Mouse (Mus musculus) cerebellum, adult 8-10 months (tissue): ENCODE results near the gene Mars.

ENCODE experiments used
- DNase-seq: peaks from one replicate; pipeline ENCODE4 v3.0.0; 2022

Mars gene

DNA sequence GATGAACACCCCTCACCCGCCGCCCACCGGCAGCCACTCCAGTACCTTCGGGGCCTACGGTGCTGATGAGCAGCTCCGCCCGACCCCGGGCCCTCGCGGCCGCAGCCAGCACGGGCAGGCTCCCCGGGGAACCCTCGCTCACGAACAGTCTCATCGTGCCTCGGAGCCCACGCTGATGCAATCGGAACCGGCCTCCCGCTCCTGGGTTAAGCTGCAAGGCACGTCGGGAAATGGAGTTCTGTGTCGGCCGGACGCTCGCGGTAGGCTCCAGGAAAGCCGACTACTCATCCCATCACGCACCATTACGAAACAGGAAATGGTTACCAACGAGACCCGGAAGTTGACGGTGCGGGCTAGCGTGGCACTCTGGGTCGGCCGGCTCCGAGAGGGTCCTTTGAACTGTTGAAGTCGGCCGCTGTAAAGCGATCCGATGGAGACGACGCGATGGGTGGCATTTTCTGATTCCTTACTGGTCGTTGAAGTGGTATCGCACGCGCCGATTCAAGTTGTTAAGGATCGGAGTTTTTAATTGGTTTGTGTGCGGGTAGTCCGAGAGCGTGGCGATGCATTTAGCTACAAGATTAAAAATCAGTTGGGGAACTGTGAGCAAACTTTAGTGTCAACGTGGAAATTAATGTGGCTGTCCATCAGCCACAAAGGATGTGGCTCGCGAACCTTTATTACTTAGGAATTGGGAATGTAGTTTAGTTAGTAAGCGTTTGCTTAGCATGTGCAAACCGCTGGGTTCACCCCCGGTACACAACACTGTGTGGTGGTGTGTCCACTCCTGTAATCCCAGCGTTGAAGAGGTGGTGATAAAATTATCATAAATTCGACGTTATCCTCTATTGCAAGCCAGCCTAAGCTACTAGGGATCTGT is at the start of gene Mars:
Mars (minus strand) TSS at position 311 of the 880 bp plus-strand sequence.
- peak; percentile 91 for DNase-seq

DNA sequence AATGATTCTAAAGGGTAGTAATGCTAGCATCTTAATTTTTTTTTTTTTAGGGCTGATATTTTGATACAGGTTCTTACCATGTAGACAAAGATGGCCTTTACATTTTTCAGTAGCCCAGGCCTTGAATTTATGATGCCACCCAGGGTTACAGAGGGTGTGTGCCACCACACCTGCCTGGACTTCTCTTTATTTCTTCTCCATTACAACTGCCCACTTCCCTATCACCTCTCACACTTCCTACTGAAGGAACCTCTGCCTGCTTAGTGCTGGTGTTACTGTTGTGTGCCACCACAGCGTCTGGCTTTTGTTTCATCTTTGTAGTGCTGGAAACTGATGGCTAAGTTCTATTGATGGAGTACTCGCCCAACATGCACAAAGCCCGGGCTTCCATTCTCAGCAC is 49.1 kb upstream of the Mars start:
- no peak for DNase-seq

DNA sequence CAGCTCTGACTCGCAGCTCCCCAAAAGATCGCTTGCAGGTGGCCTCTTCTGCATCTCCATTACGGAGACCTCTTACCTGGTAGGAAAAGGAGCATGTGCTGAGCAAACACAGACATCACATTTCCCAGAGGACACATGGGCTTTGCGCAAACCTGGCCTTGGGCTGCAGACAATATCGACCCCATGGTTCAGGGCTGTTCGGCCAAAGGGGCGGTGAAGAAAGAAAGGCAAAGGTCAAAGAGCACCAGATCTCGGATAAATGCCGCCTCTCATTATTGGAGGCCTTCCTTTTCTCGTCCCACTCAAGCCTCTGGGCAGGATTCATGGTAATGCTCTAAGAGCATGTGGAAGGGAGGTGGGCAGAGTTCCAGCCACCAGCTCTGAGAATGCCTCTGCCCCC is 43.8 kb upstream of the Mars start:
- DNase-seq, result no peak

DNA sequence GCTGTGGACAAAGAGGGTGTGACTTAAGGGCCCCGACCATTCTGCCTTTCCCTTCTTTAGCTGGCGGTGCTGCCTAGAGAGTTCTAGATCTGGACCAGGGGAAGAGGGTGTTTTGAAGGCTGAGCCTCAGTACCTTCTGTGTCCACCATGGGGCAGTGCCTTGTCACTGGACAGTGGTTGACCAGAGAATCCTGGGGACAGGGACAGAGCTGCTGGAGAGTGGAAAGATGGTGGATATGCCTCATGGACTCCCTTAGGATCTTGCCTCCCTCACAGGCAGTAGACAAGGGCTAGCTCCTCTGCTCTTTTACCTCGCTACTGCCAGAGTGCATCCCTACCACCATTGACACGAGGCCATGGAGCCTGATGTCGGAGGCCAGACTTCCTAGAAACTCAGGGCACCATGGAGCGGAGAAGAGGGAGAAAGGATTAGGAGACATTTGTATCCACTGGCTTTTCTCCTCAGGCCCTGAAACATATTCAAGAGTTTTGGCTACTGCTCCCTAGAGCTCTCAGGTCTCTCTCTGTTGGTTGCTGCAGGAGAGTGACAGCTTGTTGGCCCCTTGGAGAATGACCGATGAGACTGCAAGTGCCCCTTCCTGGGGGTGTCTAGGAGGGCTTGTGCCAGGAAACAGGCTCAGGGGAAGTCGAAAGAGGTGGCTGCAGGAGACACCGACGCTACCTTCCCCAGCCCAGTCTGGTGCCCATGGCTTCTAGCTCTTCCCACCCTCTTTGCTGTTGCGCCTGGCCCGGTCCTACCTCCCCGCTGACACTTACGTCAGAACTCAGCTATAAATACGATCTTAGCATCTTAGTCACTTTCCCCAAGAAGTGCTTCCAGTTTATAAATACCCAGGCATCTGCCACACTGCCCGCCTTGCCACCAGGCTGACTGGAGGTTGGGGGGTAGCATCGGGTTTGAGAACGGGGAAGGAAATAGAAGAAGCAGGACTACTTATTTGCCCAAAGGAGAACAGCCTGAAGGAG is 42.6 kb upstream of the Mars start, which contains the start of gene Inhbe:
Inhbe (minus strand) TSS at position 503 of the 987 bp plus-strand sequence.
- DNase-seq, result peak; percentile 54

DNA sequence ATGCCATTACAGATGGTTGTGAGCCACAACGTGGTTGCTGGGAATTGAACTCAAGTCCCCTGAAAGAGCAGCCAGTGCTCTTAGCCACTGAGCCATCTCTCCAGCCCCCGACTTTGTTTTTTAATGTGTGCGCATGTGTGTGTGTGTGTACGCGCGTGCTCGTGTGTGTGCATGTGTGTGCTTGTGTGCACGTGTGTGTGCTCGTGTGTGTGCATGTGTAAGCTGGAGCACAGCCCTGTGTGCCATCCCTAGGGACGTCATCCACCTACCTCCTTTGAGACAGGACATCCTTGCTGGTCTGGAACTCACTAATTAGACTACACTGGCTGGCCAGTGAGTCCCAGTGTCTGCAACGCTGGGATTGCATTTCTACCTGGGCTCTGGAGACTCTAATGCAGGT is 41.2 kb upstream of the Mars start:
- DNase-seq, result no peak

DNA sequence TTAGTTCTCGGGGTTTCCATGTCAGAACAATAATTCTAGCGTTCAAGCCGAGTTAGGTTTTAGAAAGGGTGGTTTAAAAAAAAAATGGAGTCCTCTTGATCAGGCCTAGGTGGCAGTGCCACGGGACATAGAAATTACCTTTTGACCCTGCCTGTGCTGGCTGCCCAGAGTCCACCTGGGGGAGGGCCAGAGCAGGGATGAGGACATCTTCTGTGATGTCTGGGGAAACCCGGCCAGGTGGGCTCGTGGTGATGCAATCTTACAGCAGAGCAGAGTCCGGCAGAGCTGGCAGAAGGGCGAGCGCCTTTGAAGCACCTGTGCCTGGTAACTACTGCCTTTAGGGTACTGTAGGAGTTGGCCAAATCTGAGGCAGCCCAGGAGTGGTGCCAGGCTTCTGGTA is 40.6 kb upstream of the Mars start:
- DNase-seq, result no peak

DNA sequence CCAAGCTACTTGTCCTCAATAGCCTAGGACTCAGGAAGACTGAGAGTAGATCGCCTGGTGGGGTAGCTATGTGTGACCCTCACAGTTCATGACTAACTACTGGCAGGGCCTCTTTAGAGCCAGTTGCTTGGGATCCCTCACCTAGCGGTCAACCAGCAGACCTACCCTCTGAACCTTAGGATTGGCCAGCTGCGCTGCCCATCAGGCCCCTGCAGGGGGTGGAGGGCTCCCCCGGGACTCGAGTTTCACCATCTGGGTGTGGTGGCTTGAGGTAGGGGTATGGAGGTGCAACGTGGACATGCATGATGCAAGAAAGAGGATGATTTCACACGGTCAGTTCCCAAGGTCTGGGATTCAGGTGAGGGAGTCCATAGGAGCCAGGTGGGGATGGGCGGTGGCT is 40.1 kb upstream of the Mars start:
- DNase-seq, result no peak

DNA sequence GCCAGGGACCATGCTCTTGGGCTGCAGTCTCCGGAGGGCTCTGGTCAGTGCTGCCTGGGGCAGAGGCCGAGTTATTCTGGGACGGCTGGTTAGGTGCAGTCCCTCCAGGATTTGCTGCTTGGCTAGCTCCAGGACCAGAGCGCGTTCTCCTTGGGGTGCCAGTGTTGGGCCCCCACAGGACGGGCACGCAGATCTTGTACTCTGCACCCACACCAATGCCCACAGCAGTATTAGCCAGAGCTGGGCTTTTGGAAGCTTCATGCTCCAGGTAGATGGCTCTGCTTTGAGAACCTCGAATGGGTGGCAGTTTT is 39.7 kb upstream of the Mars start:
- no peak for DNase-seq

DNA sequence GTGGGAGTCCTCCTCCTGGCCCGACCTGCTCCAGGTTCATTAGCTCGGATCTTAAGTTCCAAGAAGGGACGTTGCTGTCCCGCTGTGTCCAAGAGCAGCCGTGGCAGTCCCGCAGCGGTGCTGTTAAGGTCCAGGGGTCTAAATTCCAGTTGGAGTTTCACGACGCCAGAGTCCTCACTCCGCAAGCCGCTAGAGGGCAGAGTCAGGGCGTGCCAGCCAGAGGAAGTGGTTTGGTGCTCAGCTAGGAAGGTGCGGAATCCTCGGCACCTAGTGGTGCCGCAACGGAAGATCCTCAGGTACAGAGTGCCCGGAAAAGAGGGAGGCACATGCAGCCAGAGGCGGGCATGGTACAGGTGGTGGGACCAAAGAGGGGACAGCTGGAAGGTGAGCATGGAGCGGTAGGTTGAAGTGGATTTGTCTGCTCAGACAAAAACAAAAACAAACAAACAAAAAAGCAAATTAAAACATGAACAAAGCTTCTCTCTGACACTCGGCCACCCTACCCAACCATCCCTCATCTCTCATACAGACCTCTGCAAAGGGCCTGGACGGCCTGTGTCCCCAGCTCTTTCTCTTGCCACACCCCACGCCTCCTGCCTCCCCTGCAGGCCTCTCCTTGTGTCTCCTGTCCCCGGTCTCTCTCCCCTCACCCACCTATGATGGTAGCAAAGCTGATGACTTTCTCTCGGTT is 39.2 kb upstream of the Mars start:
- peak; percentile 77 for DNase-seq

DNA sequence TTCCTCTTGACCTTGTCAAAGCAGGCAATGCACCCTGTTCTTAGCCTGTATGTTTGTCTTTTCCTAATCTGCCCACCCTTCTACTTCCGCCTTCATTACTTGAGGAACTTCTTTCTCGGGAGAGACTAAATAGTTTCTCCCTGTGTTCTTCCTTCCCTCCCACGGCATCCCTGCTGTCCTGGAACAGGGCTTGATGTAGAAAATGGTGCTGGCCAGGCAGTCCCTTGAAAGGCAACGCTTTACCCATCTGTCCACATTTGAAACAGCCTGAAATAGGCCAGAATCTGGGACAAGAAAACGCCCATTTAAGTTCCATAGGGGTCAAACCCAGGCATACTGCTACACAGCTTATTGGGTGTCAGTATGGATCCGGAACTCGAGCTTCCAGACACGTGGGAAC is 38.2 kb upstream of the Mars start:
- DNase-seq, result no peak

DNA sequence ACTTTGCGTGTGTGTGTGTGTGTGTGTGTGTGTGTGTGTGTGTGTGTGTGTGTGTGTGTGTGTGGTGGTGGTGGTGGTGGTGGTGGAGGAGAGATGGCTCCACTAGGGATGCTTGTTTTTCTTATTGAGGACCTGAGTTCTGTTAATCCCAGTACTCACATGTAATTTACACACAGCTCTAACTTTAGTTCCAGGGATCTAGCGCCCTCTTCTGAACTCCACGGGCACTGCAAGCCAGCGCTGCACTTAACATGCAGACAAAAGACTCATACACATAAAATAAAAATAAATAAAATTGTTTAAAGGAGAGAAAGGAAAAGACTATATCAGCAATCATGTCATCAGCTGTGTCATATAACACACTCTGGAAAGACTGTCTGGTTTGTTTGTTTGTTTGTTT is 37.4 kb upstream of the Mars start:
- no peak for DNase-seq

DNA sequence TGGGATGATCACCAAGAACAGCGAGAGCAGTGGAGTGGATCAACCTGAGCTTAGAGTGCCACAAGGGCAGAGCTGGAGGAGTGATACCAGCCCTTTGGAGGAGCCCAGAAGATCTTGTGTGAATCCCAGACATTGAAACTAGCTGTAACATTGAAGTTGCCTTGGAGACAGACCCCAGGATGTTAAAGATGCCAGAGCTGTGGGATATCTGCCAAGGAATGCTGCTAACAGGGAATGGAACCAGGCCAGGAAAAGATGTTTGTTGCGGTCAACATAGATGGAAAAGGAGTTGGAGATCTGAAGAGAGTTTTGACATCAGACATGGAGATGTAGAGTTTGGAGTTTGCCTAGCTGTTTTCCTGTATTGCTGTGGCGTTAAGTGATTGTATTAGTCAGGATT is 34.6 kb upstream of the Mars start:
- DNase-seq, result no peak

DNA sequence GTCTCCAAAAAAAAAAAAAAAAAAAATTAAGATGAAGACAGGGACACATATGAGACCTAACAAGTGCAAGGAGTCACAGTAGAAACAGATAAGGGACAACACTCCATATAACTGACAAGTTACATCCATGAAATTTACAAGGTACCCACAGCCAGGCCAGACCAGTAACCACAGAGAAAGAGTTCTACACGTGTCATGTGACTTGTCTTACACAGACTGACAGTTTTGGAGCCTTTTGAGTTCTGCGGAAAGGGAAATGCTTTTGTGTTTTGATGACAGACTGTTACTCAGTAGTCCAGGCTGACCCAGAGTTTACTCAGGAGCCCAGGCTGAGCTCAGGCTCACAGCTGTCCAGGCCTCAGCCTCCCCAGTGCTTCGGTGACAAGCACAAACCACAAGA is 31.4 kb upstream of the Mars start:
- no peak for DNase-seq

DNA sequence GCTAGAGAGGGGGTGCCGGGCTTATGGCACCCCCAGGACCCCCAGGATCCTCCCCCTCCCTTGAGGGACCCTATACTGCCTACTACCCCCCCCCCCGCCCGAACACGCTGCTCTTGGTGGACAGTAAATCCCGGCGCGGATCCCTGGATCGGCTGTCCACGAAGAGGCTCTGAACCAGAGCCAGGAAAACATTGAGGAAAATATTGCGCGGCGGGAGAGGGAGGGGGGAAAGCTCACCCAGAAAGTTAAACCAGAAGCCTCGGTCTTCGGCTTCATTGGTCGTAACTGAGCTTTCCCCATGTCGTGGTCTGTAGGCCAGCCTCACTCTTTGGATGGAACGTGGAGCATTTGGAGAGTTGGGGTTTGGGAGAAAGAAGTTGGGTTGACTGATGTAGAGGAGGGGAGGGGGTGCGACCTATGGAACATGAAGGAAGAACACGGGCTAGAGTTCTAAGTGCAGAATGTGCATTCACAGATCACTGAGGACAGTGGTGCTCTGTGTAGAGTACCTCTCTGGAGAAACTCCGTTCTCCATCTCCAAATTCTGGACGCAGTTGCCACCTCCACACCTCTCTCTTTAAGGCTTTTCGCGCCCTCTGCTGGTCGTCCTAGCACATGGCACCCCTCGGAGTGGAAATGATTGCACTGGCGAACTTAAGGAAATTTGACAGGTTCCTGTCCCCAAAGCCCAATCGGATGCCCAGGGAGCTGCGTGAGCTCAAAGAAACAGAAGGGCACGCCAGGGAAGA is 30.5 kb upstream of the Mars start, which contains the start of gene Gli1:
Gli1 (minus strand) TSS at position 84 of the 749 bp plus-strand sequence.
- DNase-seq, result peak; percentile 81

DNA sequence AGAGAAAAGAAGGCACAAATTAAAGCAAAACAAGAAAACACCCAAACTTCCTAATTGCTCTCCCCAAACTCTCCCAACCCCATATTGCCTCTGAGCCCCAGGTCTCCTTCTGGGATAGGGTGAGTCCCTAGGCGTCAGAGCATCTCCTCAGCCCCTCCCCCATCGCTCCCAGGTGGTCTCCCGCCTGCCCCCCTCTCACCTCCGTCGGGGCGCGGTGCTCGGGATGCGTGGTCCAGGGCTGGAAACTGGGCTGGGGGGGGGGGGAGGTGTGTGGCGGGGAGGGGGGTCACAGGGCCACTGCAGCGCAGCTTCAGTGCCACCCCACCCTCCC is 29.7 kb upstream of the Mars start:
- DNase-seq, result no peak

DNA sequence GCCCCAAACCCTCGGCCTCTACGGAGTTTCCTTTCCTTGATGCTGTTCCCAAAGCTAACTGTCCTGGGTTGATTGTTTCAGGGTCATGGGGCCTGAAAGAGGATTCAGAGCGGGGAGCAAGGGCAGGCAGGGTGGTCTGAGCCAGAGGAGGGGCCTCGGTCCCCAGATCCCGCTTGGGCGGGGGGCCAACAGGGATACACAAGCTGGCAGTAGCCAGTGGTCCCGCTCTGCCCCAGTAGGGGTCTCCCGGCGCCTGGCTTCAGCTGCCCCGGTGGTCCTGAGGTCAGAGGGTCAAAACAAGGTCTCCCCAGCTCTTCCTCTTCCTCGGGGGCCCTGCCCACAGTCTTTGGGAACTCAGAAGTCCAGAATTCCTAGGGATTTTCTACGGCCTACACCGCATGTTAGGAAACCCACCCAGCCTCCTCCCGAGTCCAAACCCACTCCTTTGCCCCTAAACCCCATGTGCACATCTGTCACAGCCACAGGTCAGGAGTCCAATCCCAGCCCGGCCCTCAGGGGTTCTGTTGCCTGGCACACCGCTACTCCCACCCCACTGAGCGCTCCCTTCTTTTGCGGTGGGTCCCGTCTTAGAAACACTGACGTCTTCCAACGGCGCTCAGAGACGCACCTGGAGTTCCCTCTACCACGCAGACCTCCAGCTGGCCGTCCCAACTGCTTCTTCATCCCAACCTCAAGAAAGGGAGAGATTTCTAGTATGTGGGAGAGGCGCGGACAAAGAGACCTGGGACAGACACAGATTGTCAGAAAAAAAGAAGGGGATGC is 29.2 kb upstream of the Mars start:
- DNase-seq, result no peak

DNA sequence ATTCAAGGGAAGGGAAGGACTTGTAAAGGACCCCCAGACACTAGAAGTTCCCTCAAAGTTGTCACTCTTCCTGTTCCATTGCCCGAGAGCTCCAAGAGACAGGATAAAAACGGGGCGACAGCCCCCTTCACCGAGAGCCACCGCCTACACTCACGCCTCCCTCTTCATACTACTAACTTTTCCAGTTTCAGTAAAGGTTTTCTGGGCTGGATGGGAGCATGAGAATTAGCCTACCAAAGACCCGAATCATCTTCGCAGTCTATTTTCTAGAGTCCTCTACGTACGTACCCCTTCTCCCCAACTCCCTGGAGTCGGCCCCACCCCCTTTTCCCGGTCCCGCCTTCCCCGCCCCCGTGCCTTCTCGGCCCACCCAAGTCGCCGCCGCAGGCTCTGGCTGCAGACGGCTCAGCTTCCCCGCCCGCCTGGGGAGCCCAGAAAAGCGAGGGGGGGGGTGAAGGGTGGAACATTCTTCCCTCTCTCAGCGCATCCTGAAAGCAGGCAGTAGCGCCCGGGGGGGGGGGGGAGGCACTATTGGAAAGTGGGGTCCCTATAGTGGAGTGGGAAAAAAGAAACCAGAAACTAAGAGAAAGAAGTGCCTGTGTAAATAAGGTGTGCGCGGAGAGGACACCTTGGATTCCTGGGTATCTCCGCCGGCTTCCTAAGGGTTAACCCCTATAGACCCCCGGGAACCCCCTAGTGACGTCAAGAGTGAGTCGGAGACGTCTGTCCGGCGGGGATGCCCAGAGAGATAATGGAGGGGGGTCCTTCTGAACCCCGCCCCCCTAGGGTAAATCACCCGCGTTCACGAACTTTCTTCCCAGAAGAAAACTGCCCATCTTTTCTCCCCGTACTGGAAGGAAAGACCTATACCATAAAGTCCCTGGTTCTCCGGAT is 28.3 kb upstream of the Mars start:
- DNase-seq, result no peak

DNA sequence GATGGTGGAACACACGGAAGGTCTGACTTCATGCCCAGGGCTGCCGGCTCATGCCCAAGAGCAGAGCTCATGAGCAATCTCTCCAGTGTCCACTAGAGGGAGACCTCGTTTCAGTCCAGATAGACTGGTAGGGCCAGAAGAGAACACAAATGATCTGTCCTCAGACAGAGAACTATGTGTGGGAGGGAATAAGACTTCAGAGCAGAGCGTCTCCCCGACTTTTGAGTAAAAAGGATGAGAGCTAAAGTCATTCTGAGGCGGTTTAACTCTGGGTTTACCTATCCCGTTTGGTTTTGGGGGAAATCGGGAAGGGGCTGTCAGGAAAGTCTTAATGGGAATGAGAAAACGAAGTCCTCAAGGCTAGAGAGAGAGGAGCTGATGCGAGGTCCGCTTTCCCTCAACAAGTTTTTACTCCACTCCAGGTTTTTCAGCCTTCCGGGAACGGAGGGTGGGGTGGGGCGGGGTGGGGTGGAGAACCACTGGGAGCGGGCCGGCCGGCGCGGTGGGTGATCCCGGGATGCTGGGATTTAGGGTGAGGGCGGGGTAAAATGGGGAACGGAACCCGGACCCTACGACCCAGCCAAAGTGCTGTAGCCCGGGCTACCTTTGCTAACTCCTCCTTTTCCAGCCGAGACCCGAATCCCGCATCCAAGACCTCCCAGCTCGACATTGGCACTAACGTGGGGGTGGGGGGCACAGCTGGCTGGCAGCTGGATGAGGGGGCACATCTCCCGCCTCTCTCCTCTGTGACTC is 27.5 kb upstream of the Mars start:
- peak; percentile 88 for DNase-seq

DNA sequence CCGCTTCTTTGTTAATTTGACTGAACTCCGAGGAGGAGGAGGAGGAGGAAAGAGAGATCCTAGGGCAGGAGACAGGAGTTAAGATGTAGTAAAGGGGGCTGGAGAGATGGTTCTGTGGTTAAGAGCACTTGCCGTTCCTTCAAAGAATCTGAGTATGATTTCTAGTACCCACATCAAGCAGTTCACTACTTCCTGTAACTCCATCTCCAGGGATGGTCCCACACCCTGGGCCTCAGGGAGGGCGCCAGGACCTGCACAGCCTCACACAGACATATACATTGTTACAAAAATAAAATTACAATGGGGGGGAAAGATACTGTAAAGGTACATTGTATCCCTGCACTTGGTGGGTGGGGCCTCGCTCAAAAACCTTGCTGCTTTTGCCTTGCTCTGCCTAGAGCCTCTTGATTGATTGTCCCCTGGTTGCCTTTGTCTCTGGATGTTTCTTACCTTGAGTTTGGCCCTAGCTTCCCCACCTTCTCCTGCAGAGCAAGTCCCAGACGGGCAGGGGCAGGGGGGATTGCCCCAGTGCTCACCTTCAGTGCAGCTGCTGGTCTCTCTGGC is 26.0 kb upstream of the Mars start:
- DNase-seq, result no peak

DNA sequence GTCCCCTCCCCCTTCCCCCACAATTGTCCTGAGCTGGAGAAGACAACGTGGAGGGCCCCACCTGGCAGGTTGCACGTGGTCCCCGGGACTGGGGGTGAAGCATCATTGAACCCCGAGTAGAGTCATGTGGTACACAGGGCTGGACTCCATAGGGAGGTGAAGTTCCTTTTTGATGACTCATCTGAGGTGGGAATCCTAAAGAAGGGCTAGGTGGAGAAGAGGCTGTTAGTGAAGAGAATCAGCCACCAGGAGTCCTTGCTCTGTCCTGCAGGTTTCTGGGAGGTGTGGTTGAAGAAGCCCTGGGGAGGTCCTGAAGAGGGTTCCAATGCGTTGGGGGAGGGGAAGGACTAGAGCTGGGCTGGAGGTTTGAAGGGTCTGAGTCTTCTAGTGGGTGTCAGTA is 25.4 kb upstream of the Mars start:
- no peak for DNase-seq
